Mouse (Mus musculus): ENCODE measurements around the gene Vegfa. TPM values are rescaled to one million over a fixed set of nuclear protein-coding genes. Genes with fewer than 3 reads are reported as not detected.

Vegfa gene
- polyA plus RNA-seq, 1 experiment = 177 TPM

- Histone ChIP-seq H3K27me3 (ENCODE audit: control insufficient read depth, insufficient read depth, insufficient read length) (no peaks in the 10 kb centered on the region), H3K4me3 (no peak overlapping the region), H3K79me2 (ENCODE audit: control insufficient read depth, insufficient read depth) (no peaks in the 10 kb centered on the region), H3ac (ENCODE audit: control insufficient read depth, insufficient read length) (no peak overlapping the region), H3K4me2 (ENCODE audit: low read depth) (no peak overlapping the region), H3K36me3 (ENCODE audit: control insufficient read depth, insufficient read depth) (no peaks in the 10 kb centered on the region)
- no peak for TF ChIP-seq MYOG (IDR thresholded peaks at IDR 0.05; ENCODE audit: control insufficient read depth in 1 of 3, insufficient read depth in 1 of 3, insufficient read length in 2 of 3, low read depth in 2 of 3)
- TF ChIP-seq TCF3 (IDR thresholded peaks at IDR 0.05; ENCODE audit: insufficient read length, low read depth) = no peak
- no peak for TF ChIP-seq USF1 (IDR thresholded peaks at IDR 0.05; ENCODE audit: low read depth)
- no peak for TF ChIP-seq MAX (IDR thresholded peaks at IDR 0.05; ENCODE audit: low read depth)
- TF ChIP-seq TCF12 (IDR thresholded peaks at IDR 0.05; ENCODE audit: insufficient read depth, poor library complexity, severe bottlenecking) = no peak
- TF ChIP-seq E2F4 (IDR thresholded peaks at IDR 0.05; ENCODE audit: insufficient read depth) = no peak
- TF ChIP-seq REST (IDR thresholded peaks at IDR 0.05; ENCODE audit: insufficient read depth, insufficient read length) = no peak
- no peak for TF ChIP-seq CEBPB (IDR thresholded peaks at IDR 0.05; ENCODE audit: insufficient read depth, poor library complexity, severe bottlenecking)
- no peak for TF ChIP-seq POLR2AphosphoS2 (IDR thresholded peaks at IDR 0.05; ENCODE audit: insufficient read length, low read depth)
- TF ChIP-seq POLR2A (IDR thresholded peaks at IDR 0.05; ENCODE audit: insufficient read length, low read depth) = no peak
- TF ChIP-seq SRF (IDR thresholded peaks at IDR 0.05; ENCODE audit: control insufficient read depth, insufficient read length, low read depth) = no peak
These were observed 8.4 kb upstream of the Vegfa start for GRCm38 (mm10) chr17:46040561-46040960.

GRCm38 (mm10) chr17:46038906-46039305 is 6.7 kb upstream of the Vegfa start:
- H3K79me2 ChIP-seq (ENCODE audit: control insufficient read depth, insufficient read depth) = no peaks in the 10 kb centered on the region
- H3ac ChIP-seq (ENCODE audit: control insufficient read depth, insufficient read length) = no peak overlapping the region
- no peaks in the 10 kb centered on the region for H3K36me3 ChIP-seq (ENCODE audit: control insufficient read depth, insufficient read depth)
- no peak overlapping the region for H3K4me2 ChIP-seq (ENCODE audit: low read depth)
- TF ChIP-seq E2F4 (IDR thresholded peaks at IDR 0.05; ENCODE audit: insufficient read depth) (no peak), SRF (IDR thresholded peaks at IDR 0.05; ENCODE audit: control insufficient read depth, insufficient read length, low read depth) (no peak), TCF3 (IDR thresholded peaks at IDR 0.05; ENCODE audit: insufficient read length, low read depth) (no peak), TCF12 (IDR thresholded peaks at IDR 0.05; ENCODE audit: insufficient read depth, poor library complexity, severe bottlenecking) (no peak), REST (IDR thresholded peaks at IDR 0.05; ENCODE audit: insufficient read depth, insufficient read length) (no peak), POLR2AphosphoS2 (IDR thresholded peaks at IDR 0.05; ENCODE audit: insufficient read length, low read depth) (no peak), MYOD1 (IDR thresholded peaks at IDR 0.05; ENCODE audit: control insufficient read depth in 1 of 3, insufficient read length in 2 of 3, low read depth in 2 of 3) (no peak), POLR2A (IDR thresholded peaks at IDR 0.05; ENCODE audit: insufficient read length, low read depth) (no peak), MYOG (IDR thresholded peaks at IDR 0.05; ENCODE audit: control insufficient read depth in 1 of 3, insufficient read depth in 1 of 3, insufficient read length in 2 of 3, low read depth in 2 of 3) (no peak), USF1 (IDR thresholded peaks at IDR 0.05; ENCODE audit: low read depth) (no peak), MAX (IDR thresholded peaks at IDR 0.05; ENCODE audit: low read depth) (no peak), CEBPB (IDR thresholded peaks at IDR 0.05; ENCODE audit: insufficient read depth, poor library complexity, severe bottlenecking) (no peak)
- no peaks in the 10 kb centered on the region for H3K27me3 ChIP-seq (ENCODE audit: control insufficient read depth, insufficient read depth, insufficient read length)
- no peak overlapping the region for H3K4me3 ChIP-seq

- no peak overlapping the region for H3K4me3 ChIP-seq
These were observed 4.2 kb upstream of the Vegfa start for GRCm38 (mm10) chr17:46036400-46036799.

GRCm38 (mm10) chr17:46034110-46034509 is 1.9 kb upstream of the Vegfa start:
- Histone ChIP-seq H3K36me3 (ENCODE audit: control insufficient read depth, insufficient read depth) (peaks cover 12% of the 10 kb centered on the region), H3K4me3 (no peak overlapping the region), H3K79me2 (ENCODE audit: control insufficient read depth, insufficient read depth) (peaks cover 30% of the 10 kb centered on the region), H3ac (ENCODE audit: control insufficient read depth, insufficient read length) (no peak overlapping the region), H3K27me3 (ENCODE audit: control insufficient read depth, insufficient read depth, insufficient read length) (no peaks in the 10 kb centered on the region), H3K4me2 (ENCODE audit: low read depth) (no peak overlapping the region)
- TF ChIP-seq CEBPB (IDR thresholded peaks at IDR 0.05; ENCODE audit: insufficient read depth, poor library complexity, severe bottlenecking) (no peak), MAX (IDR thresholded peaks at IDR 0.05; ENCODE audit: low read depth) (no peak), E2F4 (IDR thresholded peaks at IDR 0.05; ENCODE audit: insufficient read depth) (no peak), TCF12 (IDR thresholded peaks at IDR 0.05; ENCODE audit: insufficient read depth, poor library complexity, severe bottlenecking) (no peak), TCF3 (IDR thresholded peaks at IDR 0.05; ENCODE audit: insufficient read length, low read depth) (no peak), POLR2A (IDR thresholded peaks at IDR 0.05; ENCODE audit: insufficient read length, low read depth) (no peak), POLR2AphosphoS2 (IDR thresholded peaks at IDR 0.05; ENCODE audit: insufficient read length, low read depth) (no peak), USF1 (IDR thresholded peaks at IDR 0.05; ENCODE audit: low read depth) (no peak), SRF (IDR thresholded peaks at IDR 0.05; ENCODE audit: control insufficient read depth, insufficient read length, low read depth) (no peak), REST (IDR thresholded peaks at IDR 0.05; ENCODE audit: insufficient read depth, insufficient read length) (no peak), MYOD1 (IDR thresholded peaks at IDR 0.05; ENCODE audit: control insufficient read depth in 1 of 3, insufficient read length in 2 of 3, low read depth in 2 of 3) (no peak), MYOG (IDR thresholded peaks at IDR 0.05; ENCODE audit: control insufficient read depth in 1 of 3, insufficient read depth in 1 of 3, insufficient read length in 2 of 3, low read depth in 2 of 3) (no peak)

More at GRCm38 (mm10) chr17:46036400-46036799, 4.2 kb upstream of the Vegfa start:
- no peaks in the 10 kb centered on the region for H3K27me3 ChIP-seq (ENCODE audit: control insufficient read depth, insufficient read depth, insufficient read length)
- no peak overlapping the region for H3ac ChIP-seq (ENCODE audit: control insufficient read depth, insufficient read length)
- H3K79me2 ChIP-seq (ENCODE audit: control insufficient read depth, insufficient read depth) = peaks cover 7% of the 10 kb centered on the region
- H3K4me2 ChIP-seq (ENCODE audit: low read depth) = no peak overlapping the region
- no peaks in the 10 kb centered on the region for H3K36me3 ChIP-seq (ENCODE audit: control insufficient read depth, insufficient read depth)
- TF ChIP-seq POLR2AphosphoS2 (IDR thresholded peaks at IDR 0.05; ENCODE audit: insufficient read length, low read depth) (no peak), REST (IDR thresholded peaks at IDR 0.05; ENCODE audit: insufficient read depth, insufficient read length) (no peak), TCF3 (IDR thresholded peaks at IDR 0.05; ENCODE audit: insufficient read length, low read depth) (peak; percentile 41), TCF12 (IDR thresholded peaks at IDR 0.05; ENCODE audit: insufficient read depth, poor library complexity, severe bottlenecking) (peak; percentile 76), MYOG (IDR thresholded peaks at IDR 0.05; ENCODE audit: control insufficient read depth in 1 of 3, insufficient read depth in 1 of 3, insufficient read length in 2 of 3, low read depth in 2 of 3) (peak; percentile 63 to 97 (median 96)), USF1 (IDR thresholded peaks at IDR 0.05; ENCODE audit: low read depth) (no peak), CEBPB (IDR thresholded peaks at IDR 0.05; ENCODE audit: insufficient read depth, poor library complexity, severe bottlenecking) (no peak), SRF (IDR thresholded peaks at IDR 0.05; ENCODE audit: control insufficient read depth, insufficient read length, low read depth) (no peak), E2F4 (IDR thresholded peaks at IDR 0.05; ENCODE audit: insufficient read depth) (no peak), MAX (IDR thresholded peaks at IDR 0.05; ENCODE audit: low read depth) (no peak), MYOD1 (IDR thresholded peaks at IDR 0.05; ENCODE audit: control insufficient read depth in 1 of 3, insufficient read length in 2 of 3, low read depth in 2 of 3) (peak; percentile 54 to 93 (median 76)), POLR2A (IDR thresholded peaks at IDR 0.05; ENCODE audit: insufficient read length, low read depth) (no peak)

All from myocyte (in vitro differentiated cells).